Mouse (Mus musculus) olfactory bulb, adult 2 months (tissue): ENCODE results near the gene Cd80.

ENCODE experiments used
- CTCF ChIP-seq: fragments of 200-500 bp; IDR thresholded peaks from 2 replicates; pipeline ENCODE4 v1.5.1; 2012; ENCODE audit warnings: low read depth, mild to moderate bottlenecking, low read length, moderate library complexity; ENCODE audit not compliant: insufficient read depth
- POLR2A ChIP-seq: fragments of 200-500 bp; IDR thresholded peaks from 2 replicates; pipeline ENCODE4 v1.6.1; 2012; ENCODE audit warnings: mild to moderate bottlenecking, low read depth, low read length, moderate library complexity; ENCODE audit not compliant: insufficient read depth

- no peak for TF ChIP-seq POLR2A
- TF ChIP-seq CTCF: no peak
Observed at GRCm38 (mm10) chr16:38463305-38463704, 7.9 kb downstream of the Cd80 start.
